Mouse (Mus musculus) limb, embryonic 11.5 days (tissue): ENCODE measurements around the gene A830018L16Rik. TPM values are rescaled to one million over a fixed set of nuclear protein-coding genes. Genes with fewer than 3 reads are reported as not detected.

Experiments
- ATAC-seq: fragments of 200-750 bp; cut with Nextera tagmentation; 2 replicates; pipeline ENCODE4 v1.8.0; 2017; ENCODE audit warnings: low read depth; ENCODE audit not compliant: insufficient number of reproducible peaks, low FRiP score, low TSS enrichment
- DNase-seq: peaks from one replicate; pipeline ENCODE4 v3.0.0-alpha.2; 2015; ENCODE audit warnings: low spot score
- H3K27ac ChIP-seq: fragments of 300-500 bp; sonication (generic); replicated peaks from 2 replicates; pipeline ENCODE4 v1.5.1; 2014; ENCODE audit warnings: low read depth, mild to moderate bottlenecking, low read length
- H3K27me3 ChIP-seq: fragments of 300-500 bp; sonication (generic); 2 replicates; pipeline ENCODE4 v1.6.1; 2014; ENCODE audit warnings: mild to moderate bottlenecking, low read length, mixed read lengths; ENCODE audit not compliant: control insufficient read depth, insufficient read depth
- H3K36me3 ChIP-seq: fragments of 300-500 bp; sonication (generic); 2 replicates; pipeline ENCODE4 v1.6.1; 2014; ENCODE audit warnings: mild to moderate bottlenecking, low read length, moderate library complexity, mixed read lengths; ENCODE audit not compliant: control insufficient read depth, insufficient read depth
- H3K4me1 ChIP-seq: fragments of 300-500 bp; sonication (generic); 2 replicates; pipeline ENCODE4 v1.6.1; 2014; ENCODE audit warnings: low read length, mixed read lengths; ENCODE audit not compliant: control insufficient read depth, insufficient read depth
- H3K4me2 ChIP-seq: fragments of 300-500 bp; sonication (generic); 2 replicates; pipeline ENCODE4 v1.6.1; 2014; ENCODE audit warnings: low read depth, mild to moderate bottlenecking, moderate library complexity; ENCODE audit not compliant: severe bottlenecking
- H3K4me3 ChIP-seq: fragments of 300-500 bp; sonication (generic); 2 replicates; pipeline ENCODE4 v1.5.1; 2014; ENCODE audit warnings: low read depth, low read length
- H3K9ac ChIP-seq: fragments of 300-500 bp; sonication (generic); 2 replicates; pipeline ENCODE4 v1.6.1; 2014; ENCODE audit warnings: mild to moderate bottlenecking, low read length
- H3K9me3 ChIP-seq: fragments of 300-500 bp; sonication (generic); 2 replicates; pipeline ENCODE4 v1.6.1; 2016; ENCODE audit warnings: low read length; ENCODE audit not compliant: control insufficient read depth
- WGBS: fragments of 180-500 bp; shearing (Covaris S2); extraction: QIAGEN DNeasy Blood & Tissue Kit; methylation state at CpG from one replicate; pipeline ENCODE4 v1.1.7; 2014; 5-methylcytosine and 5-hydroxymethylcytosine counted together
- polyA plus RNA-seq: library from polyadenylated mRNA; unstranded; fragments of >200 nt; fragmentation: Nextera tagmentation; extraction: Ambion mirVana; gene quantifications from 2 replicates; pipeline ENCODE4 v1.2.1, GENCODE M21; 2014

A830018L16Rik gene
- 0.47 and 1.1 TPM in 2 replicates for polyA plus RNA-seq

DNA sequence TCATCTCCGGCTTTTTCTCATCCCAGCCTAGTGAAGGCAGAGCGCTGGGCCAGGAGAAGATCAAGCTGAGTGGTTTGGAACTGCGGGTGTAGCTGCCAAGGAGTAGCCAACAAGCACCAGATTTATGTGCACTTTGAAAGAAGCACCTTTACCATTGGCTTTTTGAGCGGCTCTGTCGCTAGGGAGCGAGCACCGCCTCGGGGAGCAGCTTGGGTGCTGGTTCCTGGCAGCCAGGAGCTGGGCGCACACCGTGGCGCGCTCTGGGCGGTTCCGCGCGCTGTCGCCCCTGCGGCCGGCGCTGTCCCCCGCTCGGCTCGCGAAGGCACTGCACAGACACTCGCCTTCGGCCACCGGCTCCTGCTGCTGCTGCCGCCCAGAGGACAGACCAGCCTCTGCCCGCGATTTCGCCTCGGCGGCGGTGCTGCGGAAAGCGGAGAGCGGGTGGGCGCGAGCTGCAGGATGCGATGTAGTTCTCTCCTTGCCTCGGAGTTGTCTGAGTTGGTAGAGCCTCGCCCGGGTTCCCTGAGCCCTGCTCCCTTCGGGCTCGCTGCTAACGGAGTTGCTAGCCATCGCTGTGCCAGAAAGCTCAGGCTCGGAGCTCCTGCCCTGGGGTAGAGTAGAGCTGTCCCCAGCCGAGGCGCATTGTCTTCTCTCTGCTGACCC is at the start of gene A830018L16Rik:
Gene A830018L16Rik (plus strand): TSS at position 212 of the 663 bp plus-strand sequence.
- peak within 1 kb of the TSS; percentile 61 for H3K4me2 ChIP-seq
- 0 out of 2 replicates have a peak, but pooled peaks cover 2% of the 10 kb centered on the region for H3K27me3 ChIP-seq
- no peaks in the 10 kb centered on the region for H3K36me3 ChIP-seq
- no peaks in the 10 kb centered on the region for H3K4me1 ChIP-seq
- WGBS = under 1% methylated on average over 50 of the region's 50 CpGs
- H3K9ac ChIP-seq = peak within 1 kb of the TSS; percentile 61
- H3K9me3 ChIP-seq = no peaks in the 10 kb centered on the region
- H3K27ac ChIP-seq = no peak within 1 kb of the TSS
- DNase-seq (peak; percentile 89), ATAC-seq (peak; percentile 96)
- peak within 1 kb of the TSS; percentile 39 for H3K4me3 ChIP-seq

DNA sequence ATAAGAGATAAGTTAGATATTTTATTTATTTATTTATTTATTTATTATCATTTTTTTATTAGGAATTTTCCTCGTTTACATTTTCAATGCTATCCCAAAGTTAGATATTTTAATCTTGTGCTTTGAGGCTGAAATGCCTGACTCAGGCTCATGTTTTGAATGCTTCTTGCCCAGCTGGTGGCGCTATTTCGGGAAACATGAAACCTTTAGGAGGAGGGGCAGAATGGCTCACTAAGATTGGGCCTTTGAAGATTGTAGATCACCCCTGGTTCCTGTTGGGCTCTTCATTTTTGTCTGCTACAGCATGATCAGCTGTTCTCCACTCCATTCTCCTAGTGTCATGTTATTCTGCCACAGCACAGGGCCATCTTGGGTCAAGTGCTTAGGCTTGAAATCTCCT is 28.1 kb upstream of the A830018L16Rik start:
- Histone ChIP-seq H3K27ac (no peak overlapping the region), H3K4me3 (no peak overlapping the region), H3K27me3 (no peaks in the 10 kb centered on the region), H3K36me3 (no peaks in the 10 kb centered on the region), H3K9me3 (no peaks in the 10 kb centered on the region), H3K4me1 (no peaks in the 10 kb centered on the region), H3K4me2 (no peak overlapping the region), H3K9ac (no peak overlapping the region)
- ATAC-seq (no peak), DNase-seq (no peak)
- WGBS = 62% methylated on average over 3 of the region's 3 CpGs

DNA sequence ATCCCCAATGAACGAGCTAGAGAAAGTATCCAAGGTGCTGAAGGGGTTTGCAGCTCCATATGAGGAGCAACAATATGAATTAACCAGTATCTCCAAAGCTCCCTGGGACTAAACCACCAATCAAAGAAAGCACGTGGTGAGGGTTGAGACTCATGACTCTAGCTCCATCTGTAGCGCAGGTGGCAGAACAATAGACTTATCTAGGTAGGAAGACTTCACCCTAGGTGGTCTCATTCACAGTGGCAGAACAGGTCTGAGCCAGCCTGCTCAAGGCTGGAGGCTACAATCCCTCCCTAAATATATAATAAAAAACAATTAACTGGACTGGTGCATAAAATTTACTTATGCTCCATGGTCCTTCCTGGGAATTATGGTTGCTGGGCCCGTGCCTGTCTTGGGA is 18.5 kb upstream of the A830018L16Rik start:
- Histone ChIP-seq H3K9ac (no peak overlapping the region), H3K4me2 (no peak overlapping the region), H3K27ac (no peak overlapping the region), H3K27me3 (no peaks in the 10 kb centered on the region), H3K36me3 (no peaks in the 10 kb centered on the region), H3K4me1 (no peaks in the 10 kb centered on the region), H3K4me3 (no peak overlapping the region), H3K9me3 (no peaks in the 10 kb centered on the region)
- WGBS = 53% methylated on average over 4 of the region's 4 CpGs
- no peak for DNase-seq
- no peak for ATAC-seq

DNA sequence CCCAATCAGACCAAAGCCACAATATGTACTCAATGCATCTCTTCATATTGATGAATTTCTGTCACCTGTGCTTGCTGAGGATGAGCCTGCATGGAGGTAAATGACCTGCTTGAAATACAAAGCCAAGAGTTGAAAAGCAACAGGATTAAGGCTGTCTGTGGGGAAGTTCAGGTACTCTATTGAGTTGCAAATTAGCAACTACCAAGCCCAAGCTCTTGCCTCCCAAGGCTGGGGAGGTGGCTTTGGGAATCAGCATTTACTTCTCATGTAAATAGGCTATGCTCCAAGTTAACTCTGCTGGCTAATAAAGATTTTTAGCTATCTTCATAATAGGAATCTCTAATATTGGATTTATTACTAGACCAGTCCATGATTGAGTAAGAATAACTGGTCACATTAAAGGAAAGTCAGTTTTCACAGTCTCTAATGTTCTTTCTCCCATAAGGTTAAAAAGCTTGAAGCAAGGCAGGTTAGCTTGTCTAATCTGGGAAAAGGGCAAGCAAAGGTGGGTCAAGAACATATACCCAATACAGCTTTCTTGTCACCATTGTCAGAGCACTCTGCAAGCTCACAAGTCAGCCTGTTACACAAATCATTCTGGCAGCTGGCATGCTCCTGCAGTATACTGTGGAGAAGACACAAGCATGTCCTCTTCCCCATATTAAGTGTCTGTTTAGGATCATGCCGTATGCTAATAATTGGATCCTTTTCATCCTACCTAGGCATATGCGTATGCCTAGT is 17.7 kb upstream of the A830018L16Rik start:
- Histone ChIP-seq H3K9ac (no peak overlapping the region), H3K27me3 (no peaks in the 10 kb centered on the region), H3K4me3 (no peak overlapping the region), H3K4me2 (no peak overlapping the region), H3K36me3 (no peaks in the 10 kb centered on the region), H3K9me3 (no peaks in the 10 kb centered on the region), H3K27ac (no peak overlapping the region), H3K4me1 (no peaks in the 10 kb centered on the region)
- 94% methylated on average over 2 of the region's 2 CpGs for WGBS
- ATAC-seq = no peak
- no peak for DNase-seq

DNA sequence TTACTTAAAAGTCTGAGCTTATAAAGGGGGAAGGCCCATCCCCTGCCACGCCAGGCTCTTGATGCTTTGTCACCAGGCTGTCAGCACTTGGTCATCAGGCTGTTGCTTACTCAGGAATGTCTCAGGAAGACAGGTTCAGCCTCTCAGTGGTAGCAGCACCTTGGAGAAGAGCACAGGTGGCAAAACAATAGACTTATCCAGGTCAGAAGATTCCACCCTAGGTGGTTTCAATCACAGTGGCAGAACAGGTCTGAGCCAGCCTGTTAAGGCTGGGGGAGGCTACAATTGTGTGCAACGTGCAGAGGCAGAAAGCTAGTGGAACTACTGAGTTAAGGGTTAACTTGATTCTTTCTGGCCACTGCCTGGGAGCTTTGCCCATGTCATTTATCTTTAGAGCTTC is 12.7 kb upstream of the A830018L16Rik start:
- no peaks in the 10 kb centered on the region for H3K4me1 ChIP-seq
- H3K4me3 ChIP-seq = no peak overlapping the region
- H3K9ac ChIP-seq = no peak overlapping the region
- 33% methylated on average over 2 of the region's 2 CpGs for WGBS
- no peaks in the 10 kb centered on the region for H3K9me3 ChIP-seq
- no peaks in the 10 kb centered on the region for H3K27me3 ChIP-seq
- ATAC-seq (no peak), DNase-seq (no peak)
- no peak overlapping the region for H3K27ac ChIP-seq
- no peak overlapping the region for H3K4me2 ChIP-seq
- no peaks in the 10 kb centered on the region for H3K36me3 ChIP-seq

DNA sequence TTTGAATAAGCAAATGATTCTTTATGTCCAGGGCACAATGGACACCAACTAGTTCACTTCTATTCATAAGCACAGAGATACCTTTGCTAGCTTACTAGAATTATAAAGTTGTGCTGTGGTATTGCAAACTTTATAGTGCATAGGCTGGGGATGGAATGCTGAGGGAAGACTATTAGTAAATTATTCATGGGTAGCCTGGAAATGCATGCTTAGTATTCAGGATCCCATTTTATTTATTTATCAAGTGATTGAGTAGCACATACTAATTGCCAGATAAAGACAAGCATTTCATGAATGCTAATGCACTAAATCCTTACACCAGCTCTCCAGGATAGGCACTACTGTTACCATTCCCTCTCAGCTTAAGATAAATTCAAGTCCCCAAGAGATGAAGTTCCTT is 8.4 kb upstream of the A830018L16Rik start:
- no peaks in the 10 kb centered on the region for H3K9me3 ChIP-seq
- H3K27me3 ChIP-seq = no peaks in the 10 kb centered on the region
- no peak overlapping the region for H3K4me3 ChIP-seq
- no peak for DNase-seq
- H3K4me2 ChIP-seq = no peak overlapping the region
- no peaks in the 10 kb centered on the region for H3K36me3 ChIP-seq
- no peak overlapping the region for H3K27ac ChIP-seq
- ATAC-seq = no peak
- no peak overlapping the region for H3K9ac ChIP-seq
- H3K4me1 ChIP-seq = no peaks in the 10 kb centered on the region

DNA sequence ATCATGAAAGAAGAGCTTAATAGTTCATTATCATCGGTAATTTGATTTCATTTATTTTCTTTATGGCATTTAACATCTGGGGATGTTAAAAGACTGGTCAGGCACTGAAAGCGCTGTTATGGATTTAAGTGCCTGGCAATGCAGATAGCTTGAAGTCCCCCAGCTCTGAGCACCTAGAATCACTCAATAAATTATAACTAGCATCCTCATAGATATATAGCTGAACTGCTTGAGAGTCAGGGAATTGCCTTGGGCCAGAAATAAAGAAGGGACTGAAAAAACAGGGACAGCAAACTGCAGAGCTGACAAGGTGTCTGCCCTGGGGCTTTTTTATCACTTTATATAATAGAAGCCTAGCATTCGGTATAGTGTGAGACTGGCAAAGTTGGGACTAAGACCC is 7.9 kb upstream of the A830018L16Rik start:
- Histone ChIP-seq H3K36me3 (no peaks in the 10 kb centered on the region), H3K4me1 (no peaks in the 10 kb centered on the region), H3K4me3 (no peak overlapping the region), H3K9me3 (no peaks in the 10 kb centered on the region), H3K9ac (no peak overlapping the region), H3K27me3 (no peaks in the 10 kb centered on the region), H3K4me2 (no peak overlapping the region), H3K27ac (no peak overlapping the region)
- ATAC-seq = no peak
- DNase-seq = no peak
- 88% methylated on average over 3 of the region's 3 CpGs for WGBS

DNA sequence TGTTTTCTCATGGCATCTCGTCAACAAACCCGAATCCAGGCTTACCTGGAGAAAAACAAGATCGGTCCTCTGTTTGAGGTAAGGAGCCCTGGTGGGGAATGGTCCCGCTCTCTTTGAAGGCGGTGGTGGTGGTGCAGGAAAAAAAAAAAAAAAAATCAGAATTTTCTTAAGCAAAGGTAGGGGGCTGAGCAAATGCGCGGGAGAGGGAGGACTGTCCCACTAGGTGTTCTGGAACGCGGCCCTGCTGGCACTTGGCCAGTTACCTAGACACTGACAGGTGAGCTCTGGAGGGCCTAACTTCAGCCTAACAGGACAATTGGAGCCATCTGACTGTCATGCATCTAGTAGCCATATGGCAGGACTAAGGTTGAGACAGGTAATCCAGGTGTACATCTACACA is 655 bp downstream of the A830018L16Rik start:
- H3K9ac ChIP-seq = peak overlapping the region; percentile 61; the same call in 1 of the 2 replicates
- peak overlapping the region; percentile 39 for H3K4me3 ChIP-seq
- H3K27me3 ChIP-seq = 0 out of 2 replicates have a peak, but pooled peaks cover 2% of the 10 kb centered on the region
- H3K4me1 ChIP-seq = no peaks in the 10 kb centered on the region
- H3K36me3 ChIP-seq = no peaks in the 10 kb centered on the region
- H3K9me3 ChIP-seq = no peaks in the 10 kb centered on the region
- 0 out of 2 replicates have a peak, but pooled peaks have one; percentile 11 for ATAC-seq
- H3K27ac ChIP-seq = no peak overlapping the region
- WGBS = 2% methylated on average over 9 of the region's 9 CpGs
- H3K4me2 ChIP-seq = peak overlapping the region; percentile 61
- no peak for DNase-seq
